In the genomic region with DNA sequence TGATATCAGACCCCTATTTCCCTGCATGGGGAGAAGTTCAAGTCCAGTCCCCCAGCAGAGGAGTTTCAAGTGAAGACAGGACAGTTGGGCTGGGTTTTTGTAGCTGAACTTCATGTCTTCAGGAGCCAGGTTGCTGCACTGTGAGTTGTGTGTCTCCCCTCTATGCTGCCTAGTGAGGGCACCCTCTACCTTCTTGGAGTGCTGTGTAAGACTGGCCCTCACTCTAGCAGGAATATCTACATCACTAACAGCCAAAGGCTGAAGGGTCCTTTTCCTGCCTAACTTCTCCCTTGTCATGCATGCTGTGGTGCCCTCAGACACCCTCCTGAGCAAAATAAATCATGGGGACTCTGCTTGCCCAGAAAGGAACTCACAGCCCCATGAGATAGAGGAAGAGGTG, we compare ENCODE assay signal across 9 mouse cellular contexts. TPM values are rescaled to one million over a fixed set of nuclear protein-coding genes. Genes with fewer than 3 reads are reported as not detected.
DNase-seq lines count a peak whose midpoint lies in the region; ATAC-seq and TF ChIP-seq lines count a peak whose summit lies in the region.
"Had no signal": no experiment of that assay in that cellular context is flagged by ENCODE, and none has a peak within 500 bp of the region (broad histone marks: within the 10 kb centered on the region; RNA-seq: fewer than 3 reads in every experiment).

No protein-coding gene starts in this region.

- peak; percentile 22 for TF ChIP-seq RAD21 in MEL (IDR thresholded peaks at IDR 0.05; ENCODE audit: low read depth, low read length)

- no peak overlapping the region for H3K27ac ChIP-seq in heart, embryonic 16.5 days (ENCODE audit: low read length)
- H3K27ac ChIP-seq in MEL (ENCODE audit: control insufficient read depth, low read depth, low read length): no peak overlapping the region
- H3K27ac ChIP-seq in hindbrain, embryonic 13.5 days: peak overlapping the region; percentile 96; the same call in 1 of the 2 replicates
- H3K27ac ChIP-seq in midbrain, embryonic 16.5 days (ENCODE audit: low read length): no peak overlapping the region

- H3K4me2 ChIP-seq in heart, embryonic 16.5 days (ENCODE audit: low read depth, low read length): peak overlapping the region; percentile 99
- H3K4me2 ChIP-seq in hindbrain, embryonic 13.5 days: peak overlapping the region; percentile 100
- peak overlapping the region; percentile 88 for H3K4me2 ChIP-seq in midbrain, embryonic 16.5 days (ENCODE audit: low read length)

- no peak for DNase-seq in heart, adult 9 months (ENCODE audit: low spot score in 2 of 2)
- DNase-seq in MEL (ENCODE audit: low read depth, low spot score): peak; percentile 56
- no peak for DNase-seq in gastrocnemius, adult 18-20 months (ENCODE audit: low spot score)
- DNase-seq in testis, postnatal 10 days (ENCODE audit: low spot score): no peak
- no peak for DNase-seq in gastrocnemius, postnatal 36 days

- peaks cover 25% of the 10 kb centered on the region for H3K79me2 ChIP-seq in MEL (ENCODE audit: control insufficient read depth, insufficient read depth, low read length, poor library complexity)

- no peak overlapping the region for H3K9ac ChIP-seq in heart, embryonic 16.5 days (ENCODE audit: low read length)
- peak overlapping the region; percentile 96 for H3K9ac ChIP-seq in MEL (ENCODE audit: control insufficient read depth, low read depth, low read length, poor library complexity, severe bottlenecking)
- H3K9ac ChIP-seq in hindbrain, embryonic 13.5 days: peak overlapping the region; percentile 93
- 0 out of 2 replicates have a peak overlapping the region, but pooled peaks have one; percentile 87 for H3K9ac ChIP-seq in midbrain, embryonic 16.5 days (ENCODE audit: low read depth, low read length)

- intact Hi-C loops in gastrocnemius, postnatal 36 days (cut with DNase I): loop anchor here (5.0 kb wide), 1 partner anchor 66 kb away; the partner anchor contains the start of gene Telo2

- ATAC-seq in heart, embryonic 16.5 days (replicated peaks; ENCODE audit: extremely low read depth, insufficient read depth, low FRiP score): no peak
- no peak for ATAC-seq in hindbrain, embryonic 13.5 days (ENCODE audit: low FRiP score)
- no peak for ATAC-seq in midbrain, embryonic 16.5 days

- no peak for TF ChIP-seq POLR2A in MEL (IDR thresholded peaks at IDR 0.05; ENCODE audit: control insufficient read depth in 1 of 2, insufficient read depth in 1 of 2, low read depth in 1 of 2, low read length in 2 of 2, poor library complexity in 1 of 2)

- no peaks in the 10 kb centered on the region for H3K9me3 ChIP-seq in heart, embryonic 16.5 days (replicated peaks; ENCODE audit: control insufficient read depth, low read length)
- no peaks in the 10 kb centered on the region for H3K9me3 ChIP-seq in MEL (replicated peaks; ENCODE audit: insufficient read depth, low read length)
- H3K9me3 ChIP-seq in hindbrain, embryonic 13.5 days: no peaks in the 10 kb centered on the region
- H3K9me3 ChIP-seq in midbrain, embryonic 16.5 days (replicated peaks; ENCODE audit: control insufficient read depth, low read length, poor library complexity, severe bottlenecking): no peaks in the 10 kb centered on the region

- 0 out of 2 replicates have a peak, but pooled peaks cover 7% of the 10 kb centered on the region for H3K27me3 ChIP-seq in heart, embryonic 16.5 days (ENCODE audit: control insufficient read depth, insufficient read depth, low read length)
- peaks cover 0 to 1% of the 10 kb centered on the region in 2 experiments; a peak in 1 of 4 replicates for H3K27me3 ChIP-seq in MEL (ENCODE audit: control insufficient read depth in 1 of 2, insufficient read depth in 2 of 2, low read length in 2 of 2)
- peaks cover 25% of the 10 kb centered on the region for H3K27me3 ChIP-seq in hindbrain, embryonic 13.5 days
- peaks cover 5% of the 10 kb centered on the region; the same call in 1 of the 2 replicates for H3K27me3 ChIP-seq in midbrain, embryonic 16.5 days (ENCODE audit: control insufficient read depth, insufficient read depth, low read depth, low read length)

- TF ChIP-seq EP300 in MEL (IDR thresholded peaks at IDR 0.05; ENCODE audit: low read depth in 1 of 2, low read length in 2 of 2): no peak

- peak in 1 of 3 experiments; percentile 23; a peak in 2 of 6 replicates for TF ChIP-seq CTCF in MEL (IDR thresholded peaks at IDR 0.05 in 2 of 3, conservative IDR thresholded peaks at IDR 0.05 in 1 of 3; ENCODE audit: control insufficient read depth in 1 of 3, insufficient read depth in 1 of 3, low read depth in 2 of 3, low read length in 3 of 3, poor library complexity in 1 of 3, severe bottlenecking in 1 of 3)

- H3K4me3 ChIP-seq in heart, embryonic 16.5 days (ENCODE audit: low read length): no peak overlapping the region
- H3K4me3 ChIP-seq in MEL (ENCODE audit: control insufficient read depth in 1 of 2, insufficient read depth in 1 of 2, low read depth in 2 of 2, low read length in 2 of 2): peak overlapping the region in 1 of 2 experiments; percentile 59; a peak in 1 of 4 replicates
- H3K4me3 ChIP-seq in hindbrain, embryonic 13.5 days: peak overlapping the region; percentile 92
- H3K4me3 ChIP-seq in midbrain, embryonic 16.5 days (ENCODE audit: low read depth, low read length): no peak overlapping the region

- H3K36me3 ChIP-seq in heart, embryonic 16.5 days (ENCODE audit: control insufficient read depth, insufficient read depth): peaks cover 2% of the 10 kb centered on the region; the same call in 1 of the 2 replicates
- peaks cover 0 to 11% of the 10 kb centered on the region in 2 experiments; a peak in 2 of 4 replicates for H3K36me3 ChIP-seq in MEL (ENCODE audit: control insufficient read depth in 1 of 2, insufficient read depth in 2 of 2, low read length in 2 of 2)
- H3K36me3 ChIP-seq in hindbrain, embryonic 13.5 days: no peaks in the 10 kb centered on the region
- no peaks in the 10 kb centered on the region for H3K36me3 ChIP-seq in midbrain, embryonic 16.5 days (ENCODE audit: control insufficient read depth, insufficient read depth, low read length)

- peaks cover 11% of the 10 kb centered on the region for H3K4me1 ChIP-seq in heart, embryonic 16.5 days (ENCODE audit: control insufficient read depth, insufficient read depth, low read length)
- H3K4me1 ChIP-seq in MEL (ENCODE audit: control insufficient read depth in 1 of 2, insufficient read depth in 2 of 2, low read length in 2 of 2): peaks cover 4 to 14% of the 10 kb centered on the region in 2 experiments
- peaks cover 28% of the 10 kb centered on the region for H3K4me1 ChIP-seq in hindbrain, embryonic 13.5 days (replicated peaks)
- H3K4me1 ChIP-seq in midbrain, embryonic 16.5 days (ENCODE audit: control insufficient read depth, insufficient read depth, low read length): peaks cover 27% of the 10 kb centered on the region

TF ChIP-seq in MEL, 35 proteins besides CTCF, POLR2A, EP300 and RAD21 (continues in another document):
- TF ChIP-seq USF1 (IDR thresholded peaks at IDR 0.05; ENCODE audit: low read depth, low read length): no peak
- no peak for TF ChIP-seq ELF1 (IDR thresholded peaks at IDR 0.05; ENCODE audit: low read depth, low read length)

RNA-seq across cellular contexts. Expression of gene BC003965, which starts 1.1 kb away (rescaled TPM):
- polyA plus RNA-seq in heart, embryonic 16.5 days (2015; fragmentation: Nextera tagmentation; extraction: Ambion mirVana): 27.0 and 29.6 TPM in 2 replicates
- 19.8 and 22.0 TPM in 2 replicates for total RNA-seq in MEL (2012; rRNA removed)
- 10 to 100 TPM in 1 of 2 experiments, not detected in 1; 29.2 TPM for polyA plus RNA-seq in MEL (2012; ENCODE audit: insufficient read depth in 1 of 2, insufficient read length in 2 of 2, low read depth in 1 of 2, low replicate concordance in 2 of 2, missing spikeins in 1 of 2)
- polyA plus RNA-seq in hindbrain, embryonic 13.5 days (2015; fragmentation: Nextera tagmentation; extraction: Ambion mirVana): 33.1 and 35.0 TPM in 2 replicates
- 33.7 and 33.8 TPM in 2 replicates for polyA plus RNA-seq in midbrain, embryonic 16.5 days (2015; fragmentation: Nextera tagmentation; extraction: Ambion mirVana)
- total RNA-seq in gastrocnemius, adult 18-20 months (2021): 10 to 100 TPM; 12.7 to 14.5 TPM
- total RNA-seq in gastrocnemius, postnatal 36 days (2021): 10 to 100 TPM; 12.3 to 13.8 TPM

RNA-seq across cellular contexts. Expression of gene Unkl, which starts 5.0 kb away (rescaled TPM):
- polyA plus RNA-seq in heart, embryonic 16.5 days (2015; fragmentation: Nextera tagmentation; extraction: Ambion mirVana): 5.4 and 6.1 TPM in 2 replicates
- total RNA-seq in MEL (2012; rRNA removed): 16.6 and 18.0 TPM in 2 replicates
- 10 to 100 TPM in 1 of 2 experiments, not detected in 1; 42.4 TPM for polyA plus RNA-seq in MEL (2012; ENCODE audit: insufficient read depth in 1 of 2, insufficient read length in 2 of 2, low read depth in 1 of 2, low replicate concordance in 2 of 2, missing spikeins in 1 of 2)
- polyA plus RNA-seq in hindbrain, embryonic 13.5 days (2015; fragmentation: Nextera tagmentation; extraction: Ambion mirVana): 11.3 and 11.9 TPM in 2 replicates
- 18.3 and 19.2 TPM in 2 replicates for polyA plus RNA-seq in midbrain, embryonic 16.5 days (2015; fragmentation: Nextera tagmentation; extraction: Ambion mirVana)
- total RNA-seq in gastrocnemius, adult 18-20 months (2021): 1 to 10 TPM; 5.3 to 5.8 TPM
- 1 to 10 TPM; 4.9 to 5.6 TPM for total RNA-seq in gastrocnemius, postnatal 36 days (2021)

RNA-seq across cellular contexts. Expression of gene Gm38655, which starts 8.0 kb away (rescaled TPM):
- 0.32 and 0.95 TPM in 2 replicates for polyA plus RNA-seq in heart, embryonic 16.5 days (2015; fragmentation: Nextera tagmentation; extraction: Ambion mirVana)
- total RNA-seq in MEL (2012; rRNA removed): not detected in 2 replicates
- polyA plus RNA-seq in MEL (2012; ENCODE audit: insufficient read depth in 1 of 2, insufficient read length in 2 of 2, low read depth in 1 of 2, low replicate concordance in 2 of 2, missing spikeins in 1 of 2): not detected
- polyA plus RNA-seq in hindbrain, embryonic 13.5 days (2015; fragmentation: Nextera tagmentation; extraction: Ambion mirVana): not detected in 2 replicates
- polyA plus RNA-seq in midbrain, embryonic 16.5 days (2015; fragmentation: Nextera tagmentation; extraction: Ambion mirVana): not detected in 2 replicates
- total RNA-seq in gastrocnemius, adult 18-20 months (2021): not detected
- not detected for total RNA-seq in gastrocnemius, postnatal 36 days (2021)
- polyA plus RNA-seq: brain, embryonic 14.5 days had no signal

RNA-seq across cellular contexts. Expression of gene Ccdc154, which starts 21.0 kb away (rescaled TPM):
- polyA plus RNA-seq in heart, embryonic 16.5 days (2015; fragmentation: Nextera tagmentation; extraction: Ambion mirVana): not detected in 2 replicates
- total RNA-seq in MEL (2012; rRNA removed): 0.10 and 0.12 TPM in 2 replicates
- polyA plus RNA-seq in MEL (2012; ENCODE audit: insufficient read depth in 1 of 2, insufficient read length in 2 of 2, low read depth in 1 of 2, low replicate concordance in 2 of 2, missing spikeins in 1 of 2): under 1 TPM in 1 of 2 experiments, not detected in 1; 0.19 TPM
- not detected in 2 replicates for polyA plus RNA-seq in hindbrain, embryonic 13.5 days (2015; fragmentation: Nextera tagmentation; extraction: Ambion mirVana)
- not detected in 2 replicates for polyA plus RNA-seq in midbrain, embryonic 16.5 days (2015; fragmentation: Nextera tagmentation; extraction: Ambion mirVana)
- total RNA-seq in gastrocnemius, adult 18-20 months (2021): not detected
- total RNA-seq in gastrocnemius, postnatal 36 days (2021): not detected
- polyA plus RNA-seq: brain, embryonic 14.5 days had no signal

RNA-seq across cellular contexts. Expression of gene Clcn7, which starts 50.0 kb away (rescaled TPM):
- 16.1 and 19.2 TPM in 2 replicates for polyA plus RNA-seq in heart, embryonic 16.5 days (2015; fragmentation: Nextera tagmentation; extraction: Ambion mirVana)
- 9.8 and 10.9 TPM in 2 replicates for total RNA-seq in MEL (2012; rRNA removed)
- 10 to 100 TPM in 1 of 2 experiments, not detected in 1; 16.4 TPM for polyA plus RNA-seq in MEL (2012; ENCODE audit: insufficient read depth in 1 of 2, insufficient read length in 2 of 2, low read depth in 1 of 2, low replicate concordance in 2 of 2, missing spikeins in 1 of 2)
- 24.9 and 30.4 TPM in 2 replicates for polyA plus RNA-seq in hindbrain, embryonic 13.5 days (2015; fragmentation: Nextera tagmentation; extraction: Ambion mirVana)
- 33.6 and 36.1 TPM in 2 replicates for polyA plus RNA-seq in midbrain, embryonic 16.5 days (2015; fragmentation: Nextera tagmentation; extraction: Ambion mirVana)
- 10 to 100 TPM; 15.0 to 16.0 TPM for total RNA-seq in gastrocnemius, adult 18-20 months (2021)
- total RNA-seq in gastrocnemius, postnatal 36 days (2021): 10 to 100 TPM; 13.7 to 14.9 TPM
